Mouse (Mus musculus) frontal cortex, postnatal 10 days (tissue): ENCODE data around the gene Spink4.

Source experiments
- DNase-seq, 2 experiments: peaks; one replicate each; pipeline ENCODE4 v3.0.0; 2022; ENCODE audit warnings: low spot score in 2 of 2, mixed read lengths in 1 of 2

Gene Spink4

DNA sequence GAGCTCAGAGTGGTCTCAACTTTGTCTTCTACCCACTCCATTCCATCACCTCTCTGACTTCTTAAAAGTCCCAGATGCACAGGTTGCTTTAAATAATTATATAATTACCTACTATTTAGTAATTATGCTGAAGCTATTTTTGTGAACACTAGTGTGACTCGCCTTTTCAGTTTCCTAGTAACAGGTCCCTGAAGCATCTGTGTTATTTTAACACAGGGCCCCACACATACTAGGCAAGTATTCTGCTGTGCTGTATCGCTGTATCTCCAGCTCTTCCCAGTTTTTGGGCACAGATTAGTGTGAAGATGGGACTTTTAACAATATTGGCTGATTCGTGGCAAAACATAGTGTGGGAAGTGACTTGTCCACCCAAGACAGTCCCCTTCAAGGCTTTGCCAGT, 43.7 kb downstream of the Spink4 start:
- no peak for DNase-seq

DNA sequence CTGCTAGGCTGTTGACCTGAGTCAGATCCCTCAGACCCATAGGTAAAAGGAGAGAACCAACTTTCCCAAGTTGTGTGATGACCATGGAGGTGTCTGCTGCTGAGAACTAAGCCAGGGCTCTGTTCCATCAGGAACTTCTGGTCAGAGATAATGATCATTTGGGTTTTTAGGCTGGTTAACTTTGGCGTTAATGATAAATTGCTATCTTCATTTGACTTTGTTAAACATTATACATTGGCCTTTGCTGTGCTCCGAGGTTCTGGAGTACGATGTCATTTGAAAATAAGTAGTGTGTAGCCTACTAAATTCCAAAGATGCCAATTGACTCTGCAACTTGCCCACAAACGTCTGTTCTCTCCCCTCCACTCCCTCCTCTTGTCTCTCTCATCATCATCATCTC, 49.3 kb downstream of the Spink4 start:
- no peak for DNase-seq

DNA sequence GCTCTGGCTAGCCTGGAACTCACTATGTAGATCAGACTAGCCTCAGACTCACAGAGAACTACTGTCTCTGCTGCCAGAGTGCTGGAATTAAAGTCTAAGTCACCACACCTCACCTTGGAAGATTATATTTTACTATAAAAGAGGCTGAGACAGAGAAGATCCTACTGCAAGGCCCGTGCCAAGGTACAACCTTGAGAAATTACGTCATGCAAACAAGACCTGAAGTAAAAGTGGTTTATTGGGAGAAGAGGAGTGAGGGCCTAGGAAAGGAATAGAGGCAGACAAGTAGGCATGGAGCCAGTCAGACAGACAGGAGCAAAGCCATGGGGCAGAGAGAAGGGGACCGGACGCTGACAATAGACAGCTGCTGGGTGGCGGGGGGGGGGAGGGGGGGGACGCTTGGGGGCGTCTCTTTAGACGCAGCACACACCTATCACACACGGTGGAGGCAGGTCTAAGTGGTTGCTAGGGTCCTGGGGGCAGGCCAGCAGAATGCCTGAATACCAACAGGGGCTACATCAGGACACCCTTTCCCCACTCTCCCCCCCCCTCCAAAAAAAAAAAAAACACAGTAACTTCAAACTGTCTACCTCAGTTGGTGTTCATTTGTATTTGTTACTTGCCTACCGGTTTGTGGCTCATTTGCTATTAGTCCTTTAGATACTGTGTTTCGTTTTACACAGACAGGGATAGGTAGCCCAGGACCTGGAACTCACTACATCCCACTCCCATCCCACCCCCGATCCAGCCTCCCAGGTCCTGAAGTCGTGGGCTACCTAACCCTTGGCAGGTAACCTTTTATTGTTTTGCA, 50.1 kb downstream of the Spink4 start:
- no peak for DNase-seq

GRCm38 (mm10) chr4:40970592-40970841, 50.7 kb downstream of the Spink4 start:
- no peak for DNase-seq

GRCm38 (mm10) chr4:40970842-40971701, 51.2 kb downstream of the Spink4 start, which contains the start of gene Nfx1:
Gene Nfx1, plus strand, starts transcription at chr4:40970906.
- DNase-seq, result peak; percentile 93 to 95

GRCm38 (mm10) chr4:40971744-40972143, 51.9 kb downstream of the Spink4 start:
- DNase-seq, result peak in 1 of 2 experiments; percentile 24

DNA sequence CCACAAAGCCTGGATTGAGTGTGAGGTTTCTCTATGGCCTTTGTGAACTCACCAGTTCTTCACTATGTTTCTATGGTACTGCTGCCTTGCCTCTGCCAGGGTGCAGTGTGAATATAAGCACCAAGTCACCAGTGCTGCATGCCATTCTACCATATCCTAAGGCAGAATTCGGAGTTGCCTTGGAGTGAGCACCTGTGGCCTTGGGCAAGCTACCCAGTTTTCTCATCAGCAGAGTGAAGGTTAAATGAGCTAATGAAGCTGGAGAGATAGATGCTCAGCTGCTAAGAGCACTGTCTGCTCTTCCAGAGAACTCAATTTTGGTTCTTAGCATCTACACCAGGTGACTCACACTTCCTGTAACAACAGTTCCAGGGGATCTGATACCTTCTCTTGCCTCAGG, 54.2 kb downstream of the Spink4 start:
- DNase-seq, result no peak

- DNase-seq, result no peak
Measured at GRCm38 (mm10) chr4:40975678-40976077, 55.8 kb downstream of the Spink4 start.

GRCm38 (mm10) chr4:40976651-40977050, 56.8 kb downstream of the Spink4 start:
- DNase-seq, result no peak

GRCm38 (mm10) chr4:40979430-40979829, 59.6 kb downstream of the Spink4 start:
- no peak for DNase-seq
